Mouse (Mus musculus) CH12.LX (cell line): Measurements from ENCODE around the gene Rhob. TPM values are rescaled to one million over a fixed set of nuclear protein-coding genes. Genes with fewer than 3 reads are reported as not detected.

ENCODE experiments used
- DNase-seq: peaks from one replicate; pipeline ENCODE4 v3.0.0-alpha.2; 2013; ENCODE audit errors: extremely low read depth
- H3K27ac ChIP-seq: 2 replicates; pipeline ENCODE4 v1.5.1; 2012; ENCODE audit warnings: low read depth, mild to moderate bottlenecking, control low read depth, moderate library complexity; ENCODE audit not compliant: insufficient read depth
- H3K27me3 ChIP-seq: replicated peaks from 2 replicates; pipeline ENCODE3; 2012; ENCODE audit warnings: inconsistent platforms
- H3K36me3 ChIP-seq, 2 experiments: replicated peaks in 1 of 2; 2 replicates each; pipeline versions ENCODE3 to v1.6.1; 2012; ENCODE audit warnings: inconsistent platforms in 1 of 2, low read length in 1 of 2, mild to moderate bottlenecking in 1 of 2, mixed read lengths in 1 of 2, moderate library complexity in 1 of 2; ENCODE audit not compliant: control insufficient read depth in 1 of 2, insufficient read depth in 1 of 2
- H3K4me1 ChIP-seq, 2 experiments: 2 replicates each; pipeline ENCODE4 v1.6.1; 2012; ENCODE audit warnings: inconsistent platforms in 1 of 2, moderate library complexity in 1 of 2; ENCODE audit not compliant: insufficient read depth in 2 of 2, control insufficient read depth in 1 of 2
- H3K4me2 ChIP-seq: 2 replicates; pipeline ENCODE4 v1.6.1; 2012; ENCODE audit warnings: low read depth, mild to moderate bottlenecking, control low read depth; ENCODE audit not compliant: poor library complexity, insufficient read depth, severe bottlenecking
- H3K4me3 ChIP-seq, 3 experiments: fragments of 150-350 bp in 1 of 3; sonication (generic) in 1 of 3; replicated peaks in 1 of 3; 2 replicates each; pipeline versions ENCODE3 to v1.5.1; 2011 to 2012; ENCODE audit warnings: low read depth in 2 of 3, low read length in 2 of 3, mild to moderate bottlenecking in 2 of 3, moderate library complexity in 2 of 3, control low read depth in 1 of 3, improper control_type of control experiment in 1 of 3, inconsistent platforms in 1 of 3, mixed read lengths in 1 of 3; ENCODE audit not compliant: poor library complexity in 1 of 3
- H3K79me2 ChIP-seq: replicated peaks from 2 replicates; pipeline ENCODE4 v1.6.1; 2012; ENCODE audit warnings: mild to moderate bottlenecking, moderate library complexity; ENCODE audit not compliant: control insufficient read depth, poor library complexity, insufficient read depth, severe bottlenecking; ENCODE audit errors: extremely low read depth
- H3K9ac ChIP-seq: 2 replicates; pipeline ENCODE4 v1.6.1; 2012; ENCODE audit warnings: low read depth, mild to moderate bottlenecking, control low read depth, moderate library complexity; ENCODE audit not compliant: insufficient read depth
- H3K9me3 ChIP-seq: replicated peaks from 2 replicates; pipeline ENCODE3; 2012; ENCODE audit warnings: low read length, inconsistent platforms, mixed read lengths
- CTCF ChIP-seq, 2 experiments: IDR thresholded peaks in 1 of 2; conservative IDR thresholded peaks in 1 of 2; 2 replicates each; pipeline ENCODE4 v1.5.1; 2011 to 2012; ENCODE audit warnings: low read depth in 2 of 2, low read length in 2 of 2, improper control_type of control experiment in 1 of 2, inconsistent platforms in 1 of 2, mild to moderate bottlenecking in 1 of 2, moderate library complexity in 1 of 2
- E2F4 ChIP-seq: IDR thresholded peaks from 2 replicates; pipeline ENCODE4 v1.6.1; 2011; ENCODE audit warnings: low read depth, low read length, improper control_type of control experiment; ENCODE audit not compliant: insufficient replicate concordance
- ELF1 ChIP-seq: IDR thresholded peaks from 2 replicates; pipeline ENCODE4 v1.6.1; 2014; ENCODE audit warnings: low read depth, mild to moderate bottlenecking, inconsistent platforms, low read length, improper control_type of control experiment
- ETS1 ChIP-seq: conservative IDR thresholded peaks from 2 replicates; pipeline ENCODE4 v1.6.1; 2012; ENCODE audit warnings: low read depth, mild to moderate bottlenecking, inconsistent platforms, low read length, improper control_type of control experiment, moderate library complexity
- GABPA ChIP-seq: IDR thresholded peaks from 2 replicates; pipeline ENCODE4 v1.6.1; 2012; ENCODE audit warnings: low read depth, low read length, improper control_type of control experiment, inconsistent platforms; ENCODE audit not compliant: insufficient replicate concordance
- HCFC1 ChIP-seq: IDR thresholded peaks from 2 replicates; pipeline ENCODE4 v1.6.1; 2012; ENCODE audit warnings: low read depth, mild to moderate bottlenecking, inconsistent platforms, low read length, improper control_type of control experiment
- IRF4 ChIP-seq: IDR thresholded peaks from 2 replicates; pipeline ENCODE4 v1.6.1; 2014; ENCODE audit warnings: low read depth, mild to moderate bottlenecking, inconsistent platforms, low read length, improper control_type of control experiment
- JUN ChIP-seq: IDR thresholded peaks from 2 replicates; pipeline ENCODE4 v1.6.1; 2011; ENCODE audit warnings: low read depth, mild to moderate bottlenecking, low read length, improper control_type of control experiment, moderate library complexity; ENCODE audit not compliant: insufficient read depth
- JUND ChIP-seq: conservative IDR thresholded peaks from 2 replicates; pipeline ENCODE4 v1.6.1; 2011; ENCODE audit warnings: low read depth, low read length, improper control_type of control experiment
- MAX ChIP-seq: IDR thresholded peaks from 2 replicates; pipeline ENCODE4 v1.6.1; 2011; ENCODE audit warnings: low read length, improper control_type of control experiment
- MAZ ChIP-seq: IDR thresholded peaks from 2 replicates; pipeline ENCODE4 v1.6.1; 2012; ENCODE audit warnings: low read depth, mild to moderate bottlenecking, inconsistent platforms, low read length, improper control_type of control experiment, moderate library complexity
- MXI1 ChIP-seq: IDR thresholded peaks from 2 replicates; pipeline ENCODE4 v1.6.1; 2011; ENCODE audit warnings: mild to moderate bottlenecking, low read depth, low read length, improper control_type of control experiment
- NELFE ChIP-seq: IDR thresholded peaks from 2 replicates; pipeline ENCODE4 v1.6.1; 2011; ENCODE audit warnings: low read depth, low read length, improper control_type of control experiment
- PAX5 ChIP-seq: IDR thresholded peaks from 2 replicates; pipeline ENCODE4 v1.6.1; 2012; ENCODE audit warnings: low read length, inconsistent platforms, mixed read lengths
- RAD21 ChIP-seq: IDR thresholded peaks from 2 replicates; pipeline ENCODE4 v1.6.1; 2011; ENCODE audit warnings: low read depth, mild to moderate bottlenecking, low read length, improper control_type of control experiment, moderate library complexity
- SIN3A ChIP-seq: IDR thresholded peaks from 2 replicates; pipeline ENCODE4 v1.6.1; 2012; ENCODE audit warnings: low read length, improper control_type of control experiment, inconsistent platforms
- SMC3 ChIP-seq: IDR thresholded peaks from 2 replicates; pipeline ENCODE4 v1.6.1; 2011; ENCODE audit warnings: low read depth, low read length, improper control_type of control experiment
- TBP ChIP-seq: conservative IDR thresholded peaks from 2 replicates; pipeline ENCODE4 v1.6.1; 2011; ENCODE audit warnings: low read depth, low read length, improper control_type of control experiment
- ZC3H11A ChIP-seq: IDR thresholded peaks from 2 replicates; pipeline ENCODE4 v1.6.1; 2012; ENCODE audit warnings: low read depth, mild to moderate bottlenecking, inconsistent platforms, low read length, improper control_type of control experiment
- ZKSCAN1 ChIP-seq: IDR thresholded peaks from 2 replicates; pipeline ENCODE4 v1.6.1; 2012; ENCODE audit warnings: low read depth, inconsistent platforms, low read length, improper control_type of control experiment, borderline replicate concordance
- ZMIZ1 ChIP-seq: IDR thresholded peaks from 2 replicates; pipeline ENCODE4 v1.6.1; 2012; ENCODE audit warnings: low read depth, mild to moderate bottlenecking, inconsistent platforms, low read length, improper control_type of control experiment
- dilution Hi-C: fragments of 300-500 bp; cut with MboI; formaldehyde crosslinking; loops from 2 replicates; pipeline ENCODE4 v1.14.3; 2020; ENCODE audit warnings: low sequenced_read_pairs; ENCODE audit not compliant: extremely low pct_unique_long_range_greater_than_20kb, extremely low pct_ligation_motif_present
- in situ Hi-C: fragments of 300-500 bp; cut with MboI; formaldehyde crosslinking; loops from 3 replicates; pipeline ENCODE4 v1.14.3; 2019; ENCODE audit warnings: low sequenced_read_pairs, low pct_ligation_motif_present, low pct_unique_long_range_greater_than_20kb, mixed read lengths
- polyA plus RNA-seq: library from polyadenylated mRNA; unstranded; fragments of >175 nt; gene quantifications from 2 replicates; pipeline ENCODE4 v1.2.1, GENCODE M21; 2012; ENCODE audit warnings: low read depth; ENCODE audit not compliant: insufficient read length
- total RNA-seq, 2 experiments: library from RNA; depleted of rRNA; stranded (reverse); fragments of 300-350 nt in 1 of 2; fragments of >200 nt in 1 of 2; gene quantifications; 2 replicates each; pipeline ENCODE4 v1.2.3; 2012 to 2014

The Rhob gene
- total and polyA plus RNA-seq, 3 experiments = 42.1 to 54.1 (median 52.9) TPM

DNA sequence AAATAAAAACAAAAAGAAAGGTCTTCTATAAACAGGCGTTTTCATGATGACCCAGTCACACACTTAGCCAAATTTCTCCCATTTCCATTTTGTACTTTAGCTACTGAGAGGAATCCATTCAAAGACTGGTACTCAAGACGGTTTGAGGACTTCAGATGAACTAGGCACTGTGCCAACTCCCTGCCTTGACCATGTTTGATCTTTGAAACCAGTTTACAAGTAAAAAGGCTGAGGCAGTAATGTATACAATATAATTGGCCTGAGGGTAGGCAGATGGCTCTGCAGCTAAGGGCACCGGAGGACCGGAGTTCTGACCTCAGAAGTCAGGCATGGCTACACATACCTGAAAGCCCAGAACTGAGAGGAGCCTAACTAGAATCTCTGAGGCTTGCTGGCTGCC is 10.7 kb downstream of the Rhob start:
- Histone ChIP-seq H3K9me3 (no peaks in the 10 kb centered on the region), H3K36me3 (no peaks in the 10 kb centered on the region), H3K27me3 (no peaks in the 10 kb centered on the region), H3K27ac (no peak overlapping the region), H3K4me1 (peaks cover 12 to 23% of the 10 kb centered on the region in 2 experiments), H3K9ac (no peak overlapping the region), H3K4me2 (no peak overlapping the region), H3K79me2 (no peaks in the 10 kb centered on the region), H3K4me3 (no peak overlapping the region)
- TF ChIP-seq PAX5 = no peak
- TF ChIP-seq RAD21 = no peak
- TF ChIP-seq E2F4 = no peak
- TF ChIP-seq HCFC1 = no peak
- no peak for TF ChIP-seq SIN3A
- no peak for TF ChIP-seq TBP
- dilution Hi-C loops (no loop called here), in situ Hi-C loops (no loop called here)
- no peak for DNase-seq

DNA sequence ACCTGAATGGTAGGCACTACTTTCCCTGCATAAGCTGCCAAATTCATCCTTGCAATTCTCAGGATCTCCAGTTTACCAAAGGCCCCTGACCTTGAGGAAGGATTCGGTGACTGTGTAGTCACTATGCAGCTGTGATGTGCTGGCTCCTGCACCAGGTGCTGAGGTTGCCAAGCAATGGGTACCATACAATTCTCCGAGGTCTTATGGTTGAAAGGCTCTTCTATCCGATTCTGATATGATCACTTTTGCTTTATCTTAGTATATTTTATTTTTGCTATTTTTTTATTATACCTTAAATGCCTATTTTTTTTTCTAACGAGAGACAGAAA is 11.2 kb downstream of the Rhob start:
- dilution Hi-C loops (no loop called here), in situ Hi-C loops (no loop called here)
- TF ChIP-seq ETS1 (no peak), MXI1 (no peak), SMC3 (no peak), TBP (no peak), JUND (no peak), GABPA (no peak), JUN (no peak), ZC3H11A (no peak), MAX (no peak), IRF4 (no peak), CTCF (conservative IDR thresholded peaks at IDR 0.05 in 1 of 2, IDR thresholded peaks at IDR 0.05 in 1 of 2; ENCODE audit: low read depth in 2 of 2, low read length in 2 of 2) (no peak), ELF1 (no peak), MAZ (no peak), NELFE (no peak), ZKSCAN1 (no peak), ZMIZ1 (no peak), RAD21 (no peak)

More for the DNA sequence above, 11.2 kb downstream of the Rhob start:
- Histone ChIP-seq H3K9me3 (no peaks in the 10 kb centered on the region), H3K79me2 (no peaks in the 10 kb centered on the region), H3K9ac (no peak overlapping the region), H3K27me3 (no peaks in the 10 kb centered on the region), H3K4me2 (no peak overlapping the region), H3K36me3 (no peaks in the 10 kb centered on the region), H3K4me3 (no peak overlapping the region), H3K27ac (no peak overlapping the region), H3K4me1 (peaks cover 12 to 23% of the 10 kb centered on the region in 2 experiments)
- no peak for DNase-seq
